Mouse (Mus musculus) liver, embryonic 12.5 days (tissue): Measurements from ENCODE around the gene 4932415D10Rik. TPM values are rescaled to one million over a fixed set of nuclear protein-coding genes. Genes with fewer than 3 reads are reported as not detected.
A peak's percentile ranks its signal among the peaks of the same experiment; 100 is the strongest.

ENCODE experiments used
- ATAC-seq: fragments of 200-750 bp; cut with Nextera tagmentation; 2 replicates; pipeline ENCODE4 v1.8.0; 2017; ENCODE audit warnings: moderate number of reproducible peaks, mild to moderate bottlenecking, moderate library complexity
- H3K27ac ChIP-seq: fragments of 300-500 bp; sonication (generic); 2 replicates; pipeline ENCODE4 v1.5.1; 2016; ENCODE audit warnings: mild to moderate bottlenecking
- H3K27me3 ChIP-seq: fragments of 300-500 bp; sonication (generic); replicated peaks from 2 replicates; pipeline ENCODE4 v1.6.1; 2016; ENCODE audit warnings: mild to moderate bottlenecking, moderate library complexity
- H3K36me3 ChIP-seq: fragments of 300-500 bp; sonication (generic); 2 replicates; pipeline ENCODE4 v1.6.1; 2016; ENCODE audit warnings: mild to moderate bottlenecking, moderate library complexity
- H3K4me1 ChIP-seq: fragments of 300-500 bp; sonication (generic); 2 replicates; pipeline ENCODE4 v1.6.1; 2016
- H3K4me2 ChIP-seq: fragments of 300-500 bp; sonication (generic); 2 replicates; pipeline ENCODE4 v1.6.1; 2016; ENCODE audit warnings: mild to moderate bottlenecking, moderate library complexity
- H3K4me3 ChIP-seq: fragments of 300-500 bp; sonication (generic); 2 replicates; pipeline ENCODE4 v1.5.1; 2016; ENCODE audit warnings: mild to moderate bottlenecking, moderate library complexity
- H3K9ac ChIP-seq: fragments of 300-500 bp; sonication (generic); 2 replicates; pipeline ENCODE4 v1.6.1; 2016; ENCODE audit warnings: mild to moderate bottlenecking, moderate library complexity
- H3K9me3 ChIP-seq: fragments of 300-500 bp; sonication (generic); replicated peaks from 2 replicates; pipeline ENCODE4 v1.6.1; 2016; ENCODE audit warnings: mild to moderate bottlenecking, moderate library complexity
- WGBS: fragments of 180-500 bp; shearing (Covaris S2); methylation state at CpG from one replicate; pipeline ENCODE4 v1.1.7; 2016; ENCODE audit not compliant: insufficient replicate concordance; 5-methylcytosine and 5-hydroxymethylcytosine counted together
- polyA plus RNA-seq: library from polyadenylated mRNA; unstranded; fragments of >200 nt; fragmentation: Nextera tagmentation; extraction: Ambion mirVana; gene quantifications from 2 replicates; pipeline ENCODE4 v1.2.1, GENCODE M21; 2016

4932415D10Rik gene
- polyA plus RNA-seq: not detected in 2 replicates

DNA sequence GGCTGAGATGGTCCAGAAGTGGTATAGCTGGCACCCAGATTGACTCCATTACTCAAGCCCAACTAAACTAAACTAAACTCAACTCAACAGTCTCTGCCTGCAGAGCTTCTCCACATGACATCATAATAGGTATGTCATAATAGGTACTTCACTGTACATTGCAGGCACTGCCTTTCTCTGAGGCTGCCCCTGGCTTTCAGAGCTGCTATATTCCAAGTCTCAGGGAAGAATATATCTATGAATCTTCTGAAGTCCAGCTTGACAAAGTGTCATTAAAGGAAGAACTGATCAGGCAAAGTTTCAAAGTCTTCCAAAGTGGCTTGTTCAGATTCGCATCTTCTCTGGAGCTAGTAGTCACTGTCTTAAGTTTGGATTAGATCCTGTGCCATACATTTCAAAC, at the start of gene 4932415D10Rik:
Gene 4932415D10Rik (minus strand): TSS at position 101 of the 400 bp plus-strand sequence.
- Histone ChIP-seq H3K4me3 (no peak within 1 kb of the TSS), H3K4me2 (no peak within 1 kb of the TSS), H3K27me3 (no peaks in the 10 kb centered on the region), H3K4me1 (no peaks in the 10 kb centered on the region), H3K9ac (no peak within 1 kb of the TSS), H3K9me3 (0 out of 2 replicates have a peak, but pooled peaks cover 4% of the 10 kb centered on the region), H3K27ac (no peak within 1 kb of the TSS), H3K36me3 (no peaks in the 10 kb centered on the region)
- ATAC-seq: no peak
- WGBS: 81% methylated on average over 1 of the region's 1 CpGs

DNA sequence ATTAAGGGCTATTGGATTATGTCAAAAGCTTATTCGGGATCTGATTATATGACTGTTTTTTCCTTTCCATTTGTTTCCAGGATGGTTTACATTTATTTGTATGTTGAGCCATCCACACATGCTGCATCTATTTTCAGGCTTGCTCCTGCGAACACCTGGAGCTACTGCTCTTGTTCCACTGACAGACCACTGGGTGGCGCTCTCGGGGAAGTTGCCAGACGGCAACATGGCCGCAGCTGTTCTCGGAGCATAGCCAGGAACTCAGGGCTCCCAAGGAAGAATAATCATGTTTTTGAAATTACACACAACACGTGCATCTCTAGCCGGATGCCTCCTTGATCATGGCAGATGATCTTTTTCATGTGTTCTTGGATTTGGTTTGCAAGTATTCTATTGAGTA, 45.5 kb upstream of the 4932415D10Rik start:
- Histone ChIP-seq H3K27ac (no peak overlapping the region), H3K4me1 (no peaks in the 10 kb centered on the region), H3K27me3 (no peaks in the 10 kb centered on the region), H3K9me3 (peaks cover 16% of the 10 kb centered on the region), H3K4me3 (no peak overlapping the region), H3K36me3 (peaks cover 13% of the 10 kb centered on the region), H3K4me2 (no peak overlapping the region), H3K9ac (no peak overlapping the region)
- 73% methylated on average over 9 of the region's 9 CpGs for WGBS
- no peak for ATAC-seq

- Histone ChIP-seq H3K4me3 (no peak overlapping the region), H3K4me1 (peaks cover 11% of the 10 kb centered on the region; the same call in 1 of the 2 replicates), H3K9ac (no peak overlapping the region), H3K36me3 (no peaks in the 10 kb centered on the region), H3K27me3 (no peaks in the 10 kb centered on the region), H3K4me2 (no peak overlapping the region), H3K9me3 (no peaks in the 10 kb centered on the region), H3K27ac (no peak overlapping the region)
- ATAC-seq: no peak
- 89% methylated on average over 4 of the region's 4 CpGs for WGBS
Measured at GRCm38 (mm10) chr10:82355401-82355800, 39.0 kb upstream of the 4932415D10Rik start.

DNA sequence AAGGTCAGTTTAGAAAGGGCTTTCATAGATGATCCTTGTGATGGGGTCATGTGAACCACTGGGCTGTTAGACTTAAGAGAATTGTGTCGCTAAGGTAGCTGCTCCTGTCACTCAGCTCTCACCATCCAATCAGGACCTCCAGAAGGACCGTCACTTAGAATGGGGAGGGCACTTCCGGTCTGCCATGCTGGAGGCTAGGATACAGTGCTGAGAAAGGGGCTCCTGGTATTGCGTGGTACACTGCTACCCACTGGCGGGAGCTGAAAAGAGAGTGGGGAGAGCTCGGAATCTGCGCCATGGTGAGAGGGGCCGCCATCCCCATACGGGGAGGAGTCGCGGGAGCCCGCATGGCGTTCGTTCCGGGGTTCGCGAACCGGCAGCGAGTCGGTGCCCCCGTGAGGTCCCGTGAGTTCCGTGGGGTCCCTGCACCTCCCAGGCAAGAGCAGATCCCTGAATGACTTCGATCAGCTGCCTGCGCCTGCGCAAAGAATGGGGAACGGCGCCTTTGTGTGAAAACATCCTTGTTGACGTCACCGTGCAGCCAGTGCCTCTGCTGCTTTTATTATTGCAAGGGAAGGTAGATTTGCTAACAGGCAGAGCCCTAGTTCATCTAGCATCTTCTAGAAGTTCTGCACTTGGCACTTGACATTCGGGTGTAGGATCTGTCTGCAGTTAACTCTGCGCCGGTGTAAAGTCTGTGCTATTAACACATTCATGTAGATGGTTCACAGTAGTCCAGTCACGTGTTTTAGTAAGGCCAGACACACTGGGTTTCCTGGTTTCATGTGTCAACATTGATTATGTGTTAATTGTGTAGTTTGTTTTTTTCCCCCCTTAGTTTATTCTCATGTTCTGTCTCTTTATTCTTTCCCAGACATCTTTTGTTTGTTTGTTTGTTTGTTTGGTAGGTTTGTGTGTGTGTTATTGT, 38.0 kb upstream of the 4932415D10Rik start, which contains the start of gene Gm4924:
Gene Gm4924 (plus strand): TSS at position 173 of the 928 bp plus-strand sequence.
- Histone ChIP-seq H3K4me3 (peak within 1 kb of the TSS; percentile 67), H3K9me3 (no peaks in the 10 kb centered on the region), H3K4me2 (peak within 1 kb of the TSS; percentile 70), H3K27ac (peak within 1 kb of the TSS; percentile 65; the same call in 1 of the 2 replicates), H3K4me1 (peaks cover 11% of the 10 kb centered on the region; the same call in 1 of the 2 replicates), H3K27me3 (no peaks in the 10 kb centered on the region), H3K9ac (peak within 1 kb of the TSS; percentile 72), H3K36me3 (no peaks in the 10 kb centered on the region)
- ATAC-seq: peak; percentile 95
- WGBS: 5% methylated on average over 34 of the region's 34 CpGs

DNA sequence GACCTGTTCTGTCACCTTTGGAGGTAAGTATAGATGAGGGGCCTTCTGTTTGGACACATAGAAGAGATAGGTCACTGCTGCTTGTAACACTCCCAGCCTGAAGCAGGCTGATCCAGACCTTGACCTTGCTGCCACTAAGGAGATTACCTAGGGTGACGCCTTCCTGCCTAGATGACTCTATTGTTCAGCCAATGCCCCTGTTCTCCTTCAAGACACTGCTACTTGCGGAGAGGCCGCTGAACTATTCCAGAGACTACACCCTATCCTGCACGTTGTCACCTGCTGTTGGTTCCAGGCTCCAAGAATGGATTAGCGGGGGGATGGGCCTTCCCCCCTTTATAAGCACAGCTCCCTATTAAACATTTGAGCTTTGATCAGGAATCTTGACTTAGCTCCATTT, 13.4 kb upstream of the 4932415D10Rik start:
- no peak overlapping the region for H3K4me2 ChIP-seq
- no peak overlapping the region for H3K27ac ChIP-seq
- ATAC-seq: no peak
- H3K36me3 ChIP-seq: no peaks in the 10 kb centered on the region
- H3K9me3 ChIP-seq: no peaks in the 10 kb centered on the region; the same call in 1 of the 2 replicates
- no peak overlapping the region for H3K4me3 ChIP-seq
- H3K27me3 ChIP-seq: no peaks in the 10 kb centered on the region
- H3K9ac ChIP-seq: no peak overlapping the region
- 78% methylated on average over 5 of the region's 5 CpGs for WGBS
- H3K4me1 ChIP-seq: no peaks in the 10 kb centered on the region

- 50% methylated on average over 3 of the region's 3 CpGs for WGBS
Measured at GRCm38 (mm10) chr10:82320134-82320533, 3.8 kb upstream of the 4932415D10Rik start.

GRCm38 (mm10) chr10:82296440-82296839, 19.9 kb downstream of the 4932415D10Rik start:
- no peak for ATAC-seq
- no peak overlapping the region for H3K4me3 ChIP-seq
- WGBS: 36% methylated on average over 2 of the region's 2 CpGs

More at GRCm38 (mm10) chr10:82320134-82320533, 3.8 kb upstream of the 4932415D10Rik start:
- H3K4me3 ChIP-seq: no peak overlapping the region
- H3K27ac ChIP-seq: no peak overlapping the region
- H3K36me3 ChIP-seq: no peaks in the 10 kb centered on the region
- ATAC-seq: no peak
- 0 out of 2 replicates have a peak, but pooled peaks cover 4% of the 10 kb centered on the region for H3K9me3 ChIP-seq
- H3K9ac ChIP-seq: no peak overlapping the region
- no peak overlapping the region for H3K4me2 ChIP-seq
- H3K4me1 ChIP-seq: no peaks in the 10 kb centered on the region
- H3K27me3 ChIP-seq: no peaks in the 10 kb centered on the region

GRCm38 (mm10) chr10:82257331-82257730, 59.1 kb downstream of the 4932415D10Rik start:
- no peaks in the 10 kb centered on the region for H3K4me1 ChIP-seq
- H3K4me2 ChIP-seq: no peak overlapping the region
- ATAC-seq: no peak
- no peaks in the 10 kb centered on the region for H3K27me3 ChIP-seq
- no peak overlapping the region for H3K4me3 ChIP-seq
- WGBS: 56% methylated on average over 2 of the region's 2 CpGs
- H3K36me3 ChIP-seq: no peaks in the 10 kb centered on the region
- H3K9ac ChIP-seq: no peak overlapping the region
- H3K9me3 ChIP-seq: peaks cover 5% of the 10 kb centered on the region; the same call in 1 of the 2 replicates
- no peak overlapping the region for H3K27ac ChIP-seq

More at GRCm38 (mm10) chr10:82296440-82296839, 19.9 kb downstream of the 4932415D10Rik start:
- no peak overlapping the region for H3K4me2 ChIP-seq
- H3K36me3 ChIP-seq: no peaks in the 10 kb centered on the region
- no peaks in the 10 kb centered on the region for H3K4me1 ChIP-seq
- H3K27ac ChIP-seq: no peak overlapping the region
- H3K9ac ChIP-seq: no peak overlapping the region
- H3K9me3 ChIP-seq: peaks cover 14% of the 10 kb centered on the region; the same call in 1 of the 2 replicates
- no peaks in the 10 kb centered on the region for H3K27me3 ChIP-seq

- Histone ChIP-seq H3K27me3 (no peaks in the 10 kb centered on the region), H3K4me3 (no peak overlapping the region), H3K36me3 (no peaks in the 10 kb centered on the region), H3K9me3 (no peaks in the 10 kb centered on the region), H3K4me1 (peaks cover 9% of the 10 kb centered on the region), H3K27ac (no peak overlapping the region), H3K9ac (no peak overlapping the region), H3K4me2 (no peak overlapping the region)
- ATAC-seq: no peak
Measured at GRCm38 (mm10) chr10:82245021-82245420, 71.4 kb downstream of the 4932415D10Rik start.

- peaks cover 9% of the 10 kb centered on the region for H3K4me1 ChIP-seq
- peak overlapping the region; percentile 66 for H3K4me2 ChIP-seq
- no peak overlapping the region for H3K9ac ChIP-seq
- H3K27me3 ChIP-seq: no peaks in the 10 kb centered on the region
- peaks cover 5% of the 10 kb centered on the region; the same call in 1 of the 2 replicates for H3K36me3 ChIP-seq
- peak; percentile 25; the same call in 1 of the 2 replicates for ATAC-seq
- 56% methylated on average over 5 of the region's 5 CpGs for WGBS
- peaks cover 5% of the 10 kb centered on the region for H3K9me3 ChIP-seq
- H3K27ac ChIP-seq: no peak overlapping the region
- H3K4me3 ChIP-seq: peak overlapping the region; percentile 62
Measured at GRCm38 (mm10) chr10:82241401-82241788, 75.0 kb downstream of the 4932415D10Rik start.

DNA sequence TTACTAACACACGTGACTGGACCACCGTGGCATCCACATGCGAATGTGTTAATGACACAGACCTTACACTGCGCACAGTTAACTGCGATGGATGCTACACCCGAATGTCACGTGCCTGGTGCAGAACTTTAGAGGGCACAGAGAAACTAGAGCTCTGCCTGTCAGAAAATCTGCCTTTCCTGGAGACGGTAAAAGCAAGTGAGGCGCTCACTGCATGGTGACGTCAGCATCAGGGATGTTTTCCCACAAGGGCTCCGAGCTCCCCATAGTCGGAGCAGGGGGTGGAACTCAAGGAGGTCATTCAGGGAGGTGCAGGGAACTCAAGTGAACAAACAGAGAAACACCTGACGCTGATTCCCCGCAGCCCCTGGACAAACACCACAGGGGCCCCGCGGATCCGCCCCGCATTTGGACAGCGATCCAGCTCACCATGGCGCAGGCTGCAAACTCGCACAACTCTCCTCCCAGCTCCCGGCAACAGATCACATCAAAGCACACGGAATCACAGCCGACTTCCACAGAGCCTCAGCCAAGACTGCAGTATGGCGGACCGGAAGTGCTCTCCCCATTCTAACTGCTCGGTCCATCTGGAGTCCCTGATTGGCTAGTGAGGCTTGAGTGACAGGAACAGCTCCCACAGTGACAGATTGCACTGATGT, 75.5 kb downstream of the 4932415D10Rik start, which contains the start of gene Zfp938:
Gene Zfp938 (minus strand): TSS at position 539 of the 659 bp plus-strand sequence.
- peaks cover 9% of the 10 kb centered on the region for H3K4me1 ChIP-seq
- no peak within 1 kb of the TSS for H3K27ac ChIP-seq
- no peaks in the 10 kb centered on the region for H3K27me3 ChIP-seq
- peak; percentile 92 for ATAC-seq
- H3K4me2 ChIP-seq: peak within 1 kb of the TSS; percentile 66
- peak within 1 kb of the TSS; percentile 44 for H3K9ac ChIP-seq
- peaks cover 7% of the 10 kb centered on the region for H3K9me3 ChIP-seq
- peak within 1 kb of the TSS; percentile 62 for H3K4me3 ChIP-seq
- peaks cover 10% of the 10 kb centered on the region; the same call in 1 of the 2 replicates for H3K36me3 ChIP-seq
- 3% methylated on average over 27 of the region's 27 CpGs for WGBS
